Mouse (Mus musculus): Measurements from ENCODE around the gene Hs2st1.

DNA sequence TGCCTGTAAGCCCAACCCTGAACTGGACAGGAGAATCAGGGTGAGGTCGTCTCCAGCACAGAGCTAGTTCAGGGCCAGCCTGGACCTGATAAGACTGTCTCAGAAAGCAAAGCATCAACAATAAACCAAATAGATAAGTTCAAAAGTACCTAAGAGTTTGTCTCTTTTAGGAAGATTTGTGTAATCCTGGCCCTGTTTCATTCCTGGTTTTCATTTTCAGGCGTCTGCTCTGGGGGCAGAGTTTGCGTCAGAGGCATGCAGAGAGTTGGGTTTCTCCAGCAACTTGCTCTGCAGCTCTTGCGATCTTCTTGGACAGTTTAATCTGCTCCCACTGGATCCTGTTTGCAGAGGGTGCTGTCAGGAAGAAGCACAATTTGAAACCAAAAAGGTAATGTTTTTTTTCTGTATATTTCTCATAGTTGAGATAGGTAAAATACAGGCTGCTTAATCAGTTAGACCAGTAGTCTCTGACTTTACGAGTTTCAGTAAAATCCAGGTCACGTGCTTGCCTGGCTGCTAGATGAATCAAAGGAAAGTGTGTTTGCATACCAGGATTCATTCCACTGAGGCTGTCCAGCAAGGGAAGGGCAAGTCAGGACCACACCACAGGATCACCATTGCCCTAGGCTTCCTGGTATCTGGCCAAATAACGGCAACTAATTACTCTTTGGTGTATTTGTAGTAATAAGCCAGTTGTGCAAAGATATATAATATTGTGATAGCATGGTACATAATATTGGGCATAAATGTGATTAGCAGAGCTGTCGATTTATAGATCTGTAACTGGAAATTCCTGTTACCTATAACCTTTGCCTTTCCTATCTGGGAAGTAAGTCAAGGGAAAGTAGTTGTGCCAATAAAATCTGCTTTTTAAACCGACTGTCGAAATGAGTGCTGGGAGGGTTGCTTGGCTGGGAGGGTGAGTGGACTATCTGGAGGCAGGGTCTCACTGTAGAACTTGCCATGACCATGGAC lies 7.7 kb upstream of the Hs2st1 start:
- TF ChIP-seq CTCF (IDR thresholded peaks at IDR 0.05; ENCODE audit: insufficient read depth, low read depth, low read length) (no peak), POLR2A (IDR thresholded peaks at IDR 0.05; ENCODE audit: insufficient read depth, low read depth, low read length) (no peak)

Data from olfactory bulb, adult 2 months (tissue).